Mouse (Mus musculus) right cerebral cortex, postnatal 25 days (tissue): ENCODE data around the gene Prickle2.
A peak's percentile ranks its signal among the peaks of the same experiment; 100 is the strongest.

ENCODE experiments used
- DNase-seq: peaks from one replicate; pipeline ENCODE4 v3.0.0; 2022

Gene Prickle2

GRCm38 (mm10) chr6:92427406-92428171 is 278.4 kb downstream of the Prickle2 start:
- DNase-seq: no peak

- no peak for DNase-seq
Observed at GRCm38 (mm10) chr6:92425901-92426300, 280.1 kb downstream of the Prickle2 start.

- no peak for DNase-seq
Observed at GRCm38 (mm10) chr6:92425476-92425875, 280.5 kb downstream of the Prickle2 start.

GRCm38 (mm10) chr6:92424991-92425390 is 281.0 kb downstream of the Prickle2 start:
- DNase-seq: no peak

- DNase-seq: no peak
Observed at GRCm38 (mm10) chr6:92422286-92422685, 283.7 kb downstream of the Prickle2 start.

- no peak for DNase-seq
Observed at GRCm38 (mm10) chr6:92420106-92420505, 285.8 kb downstream of the Prickle2 start.

- no peak for DNase-seq
Observed at GRCm38 (mm10) chr6:92415405-92415755, 290.6 kb downstream of the Prickle2 start.

GRCm38 (mm10) chr6:92414478-92415404 is 291.2 kb downstream of the Prickle2 start:
- DNase-seq: no peak

GRCm38 (mm10) chr6:92413982-92414381 is 292.0 kb downstream of the Prickle2 start:
- no peak for DNase-seq

- no peak for DNase-seq
Observed at GRCm38 (mm10) chr6:92409788-92410187, 296.2 kb downstream of the Prickle2 start.

GRCm38 (mm10) chr6:92407259-92407658 is 298.7 kb downstream of the Prickle2 start:
- no peak for DNase-seq

GRCm38 (mm10) chr6:92405571-92405970 is 300.4 kb downstream of the Prickle2 start:
- DNase-seq: no peak

GRCm38 (mm10) chr6:92397876-92398275 is 308.1 kb downstream of the Prickle2 start:
- DNase-seq: no peak

GRCm38 (mm10) chr6:92395556-92395955 is 310.4 kb downstream of the Prickle2 start:
- peak; percentile 51 for DNase-seq

GRCm38 (mm10) chr6:92395143-92395542 is 310.8 kb downstream of the Prickle2 start:
- DNase-seq: no peak

GRCm38 (mm10) chr6:92394628-92395027 is 311.3 kb downstream of the Prickle2 start:
- DNase-seq: no peak

GRCm38 (mm10) chr6:92390321-92390720 is 315.6 kb downstream of the Prickle2 start:
- DNase-seq: no peak

- no peak for DNase-seq
Observed at GRCm38 (mm10) chr6:92388681-92389080, 317.3 kb downstream of the Prickle2 start.

GRCm38 (mm10) chr6:92383196-92383782 is 322.7 kb downstream of the Prickle2 start:
- peak; percentile 54 for DNase-seq

GRCm38 (mm10) chr6:92381085-92381484 is 324.9 kb downstream of the Prickle2 start:
- DNase-seq: no peak

GRCm38 (mm10) chr6:92374826-92375225 is 331.1 kb downstream of the Prickle2 start:
- no peak for DNase-seq

- DNase-seq: no peak
Observed at GRCm38 (mm10) chr6:92370896-92371295, 335.1 kb downstream of the Prickle2 start.

- DNase-seq: no peak
Observed at GRCm38 (mm10) chr6:92347278-92348028, 358.5 kb downstream of the Prickle2 start.
